Mouse (Mus musculus): Measurements from ENCODE around the gene Srrm4. TPM values are rescaled to one million over a fixed set of nuclear protein-coding genes. Genes with fewer than 3 reads are reported as not detected.

The Srrm4 gene
- polyA plus RNA-seq, 1 experiment from 2014 or later: 0.58 TPM

- 83% methylated on average over 5 of the region's 5 CpGs for WGBS
- Histone ChIP-seq H3K4me2 (ENCODE audit: low read depth, low read length) (no peak overlapping the region), H3K4me1 (replicated peaks; ENCODE audit: control insufficient read depth, insufficient read depth, low read length) (no peaks in the 10 kb centered on the region), H3K36me3 (ENCODE audit: control insufficient read depth, insufficient read depth, low read length) (no peaks in the 10 kb centered on the region), H3K27me3 (ENCODE audit: control insufficient read depth, insufficient read depth, low read depth, low read length) (no peaks in the 10 kb centered on the region), H3K27ac (ENCODE audit: low read length) (no peak overlapping the region), H3K9me3 (ENCODE audit: control insufficient read depth, low read length) (no peaks in the 10 kb centered on the region), H3K9ac (ENCODE audit: low read length) (no peak overlapping the region), H3K4me3 (ENCODE audit: low read length) (no peak overlapping the region)
- no peak for ATAC-seq (ENCODE audit: low read depth)
Observed at GRCm38 (mm10) chr5:116396104-116396503, 195.5 kb downstream of the Srrm4 start.

GRCm38 (mm10) chr5:116392603-116393002 is 199.0 kb downstream of the Srrm4 start:
- Histone ChIP-seq H3K27ac (ENCODE audit: low read length) (no peak overlapping the region), H3K4me2 (ENCODE audit: low read depth, low read length) (no peak overlapping the region), H3K4me1 (replicated peaks; ENCODE audit: control insufficient read depth, insufficient read depth, low read length) (peaks cover 6% of the 10 kb centered on the region; the same call in 1 of the 2 replicates), H3K36me3 (ENCODE audit: control insufficient read depth, insufficient read depth, low read length) (no peaks in the 10 kb centered on the region), H3K9me3 (ENCODE audit: control insufficient read depth, low read length) (no peaks in the 10 kb centered on the region), H3K27me3 (ENCODE audit: control insufficient read depth, insufficient read depth, low read depth, low read length) (no peaks in the 10 kb centered on the region), H3K9ac (ENCODE audit: low read length) (no peak overlapping the region), H3K4me3 (ENCODE audit: low read length) (no peak overlapping the region)
- ATAC-seq (ENCODE audit: low read depth): no peak
- WGBS: 77% methylated on average over 9 of the region's 9 CpGs

- WGBS: 44% methylated on average over 15 of the region's 15 CpGs
- peaks cover 6% of the 10 kb centered on the region; the same call in 1 of the 2 replicates for H3K4me1 ChIP-seq (replicated peaks; ENCODE audit: control insufficient read depth, insufficient read depth, low read length)
- H3K4me3 ChIP-seq (ENCODE audit: low read length): no peak overlapping the region
- no peaks in the 10 kb centered on the region for H3K36me3 ChIP-seq (ENCODE audit: control insufficient read depth, insufficient read depth, low read length)
- H3K9me3 ChIP-seq (ENCODE audit: control insufficient read depth, low read length): no peaks in the 10 kb centered on the region
- H3K4me2 ChIP-seq (ENCODE audit: low read depth, low read length): no peak overlapping the region
- no peak overlapping the region for H3K9ac ChIP-seq (ENCODE audit: low read length)
- H3K27ac ChIP-seq (ENCODE audit: low read length): peak overlapping the region; percentile 11; the same call in 1 of the 2 replicates
- H3K27me3 ChIP-seq (ENCODE audit: control insufficient read depth, insufficient read depth, low read depth, low read length): no peaks in the 10 kb centered on the region
- ATAC-seq (ENCODE audit: low read depth): peak; percentile 86
Observed at GRCm38 (mm10) chr5:116389856-116390542, 201.6 kb downstream of the Srrm4 start.

GRCm38 (mm10) chr5:116389321-116389720 is 202.3 kb downstream of the Srrm4 start:
- WGBS: 71% methylated on average over 4 of the region's 4 CpGs
- Histone ChIP-seq H3K27ac (ENCODE audit: low read length) (no peak overlapping the region), H3K4me2 (ENCODE audit: low read depth, low read length) (no peak overlapping the region), H3K4me1 (replicated peaks; ENCODE audit: control insufficient read depth, insufficient read depth, low read length) (peaks cover 6% of the 10 kb centered on the region; the same call in 1 of the 2 replicates), H3K9me3 (ENCODE audit: control insufficient read depth, low read length) (no peaks in the 10 kb centered on the region), H3K9ac (ENCODE audit: low read length) (no peak overlapping the region), H3K36me3 (ENCODE audit: control insufficient read depth, insufficient read depth, low read length) (no peaks in the 10 kb centered on the region), H3K4me3 (ENCODE audit: low read length) (no peak overlapping the region), H3K27me3 (ENCODE audit: control insufficient read depth, insufficient read depth, low read depth, low read length) (no peaks in the 10 kb centered on the region)
- ATAC-seq (ENCODE audit: low read depth): no peak

Other genes starting within 250 kb of the Srrm4 start
- gene Hspb8, start 169.0 kb downstream of the Srrm4 start, polyA plus RNA-seq (2015; fragmentation: Nextera tagmentation; extraction: Ambion mirVana): 18.9 and 23.1 TPM in 2 replicates

Measured in lung, embryonic 16.5 days (tissue).